Comparison of ENCODE assay signal across 10 mouse cellular contexts in the genomic region with DNA sequence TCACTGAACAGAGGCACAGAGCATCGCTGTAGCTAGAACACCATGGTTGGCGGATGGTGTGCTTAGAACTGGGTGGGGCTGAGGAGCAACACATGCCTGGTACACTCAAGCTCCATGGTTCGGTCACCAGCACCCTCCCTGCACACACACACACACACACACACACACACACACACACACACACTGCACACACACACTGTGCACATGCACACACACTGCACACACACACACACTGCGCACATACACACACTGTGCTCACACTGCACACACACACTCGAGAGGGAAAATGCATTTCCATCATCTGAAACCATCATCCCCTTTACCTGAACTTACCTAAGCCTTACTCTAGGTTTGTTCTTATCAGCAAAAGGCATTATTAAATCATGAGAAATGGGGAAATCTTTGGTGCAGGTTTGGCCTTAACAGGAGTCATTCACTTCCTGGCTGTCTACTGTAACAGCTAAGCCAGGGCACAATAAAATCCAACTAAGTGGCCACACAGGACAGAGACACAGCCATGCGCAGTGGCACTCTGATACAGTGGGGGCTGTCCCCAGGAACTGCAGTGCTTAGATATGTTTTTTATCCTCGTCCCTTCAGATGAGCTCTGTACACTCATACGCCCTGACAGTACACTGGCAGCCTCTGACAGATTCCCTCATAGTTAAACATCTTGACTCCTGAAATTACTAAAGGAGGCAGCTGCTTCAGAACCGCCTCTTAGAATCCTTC. TPM values are rescaled to one million over a fixed set of nuclear protein-coding genes. Genes with fewer than 3 reads are reported as not detected.
DNase-seq lines count a peak whose midpoint lies in the region; ATAC-seq and TF ChIP-seq lines count a peak whose summit lies in the region.
"Had no signal": no experiment of that assay in that cellular context is flagged by ENCODE, and none has a peak within 500 bp of the region (broad histone marks: within the 10 kb centered on the region; RNA-seq: fewer than 3 reads in every experiment).

No protein-coding gene starts in this region.

- H3K9ac ChIP-seq in heart, adult 2 months (ENCODE audit: low read depth, low read length), result no peak overlapping the region
- H3K9ac ChIP-seq in lung, embryonic 14.5 days, result no peak overlapping the region
- H3K9ac ChIP-seq in intestine, embryonic 16.5 days (ENCODE audit: low read depth, low read length), result 0 out of 2 replicates have a peak overlapping the region, but pooled peaks have one; percentile 38
- no peak overlapping the region for H3K9ac ChIP-seq in stomach, embryonic 15.5 days

- H3K4me2 ChIP-seq in lung, embryonic 14.5 days, result no peak overlapping the region
- no peak overlapping the region for H3K4me2 ChIP-seq in intestine, embryonic 16.5 days (ENCODE audit: low read depth, low read length)
- H3K4me2 ChIP-seq in stomach, embryonic 15.5 days, result no peak overlapping the region

- 0 out of 2 replicates have a peak, but pooled peaks have one; percentile 31 for ATAC-seq in lung, embryonic 14.5 days (ENCODE audit: insufficient read depth)
- 0 out of 2 replicates have a peak, but pooled peaks have one; percentile 16 for ATAC-seq in intestine, embryonic 16.5 days
- ATAC-seq in stomach, embryonic 15.5 days (ENCODE audit: insufficient read depth, low FRiP score, low read depth), result no peak

- no peak for TF ChIP-seq POLR2A in heart, adult 2 months (IDR thresholded peaks at IDR 0.05; ENCODE audit: insufficient read depth, low read depth, low read length)
- no peak for TF ChIP-seq POLR2A in lung, adult 2 months (IDR thresholded peaks at IDR 0.05; ENCODE audit: borderline replicate concordance, extremely low read depth, low read depth, low read length)

- H3K79me2 ChIP-seq in heart, adult 2 months (replicated peaks; ENCODE audit: control insufficient read depth, insufficient read depth, low read length), result 0 out of 2 replicates have a peak, but pooled peaks cover 1% of the 10 kb centered on the region

- H3K36me3 ChIP-seq in heart, adult 2 months (ENCODE audit: control insufficient read depth, insufficient read depth, low read length), result peaks cover 38% of the 10 kb centered on the region
- H3K36me3 ChIP-seq in lung, embryonic 14.5 days (ENCODE audit: insufficient read depth), result peaks cover 4% of the 10 kb centered on the region; the same call in 1 of the 2 replicates
- no peaks in the 10 kb centered on the region for H3K36me3 ChIP-seq in intestine, embryonic 16.5 days (ENCODE audit: control insufficient read depth, insufficient read depth, low read length)
- no peaks in the 10 kb centered on the region for H3K36me3 ChIP-seq in stomach, embryonic 15.5 days

- 53% methylated on average over 9 of the region's 9 CpGs for WGBS in heart, adult 2 months
- WGBS in lung, embryonic 14.5 days, result 65% methylated on average over 9 of the region's 9 CpGs
- WGBS in lung, adult 2 months, result 59% methylated on average over 9 of the region's 9 CpGs
- WGBS in intestine, embryonic 16.5 days, result 60% methylated on average over 9 of the region's 9 CpGs
- WGBS in stomach, embryonic 15.5 days, result 58% methylated on average over 9 of the region's 9 CpGs

- peak overlapping the region; percentile 66 for H3K27ac ChIP-seq in heart, adult 2 months
- peak overlapping the region; percentile 77; the same call in 1 of the 2 replicates for H3K27ac ChIP-seq in lung, embryonic 14.5 days (ENCODE audit: low read depth)
- H3K27ac ChIP-seq in intestine, embryonic 16.5 days (ENCODE audit: low read length), result peak overlapping the region; percentile 68
- H3K27ac ChIP-seq in stomach, embryonic 15.5 days, result peak overlapping the region; percentile 62

- no peak for TF ChIP-seq CTCF in heart, adult 2 months (IDR thresholded peaks at IDR 0.05)
- TF ChIP-seq CTCF in lung, embryonic 14.5 days (IDR thresholded peaks at IDR 0.05; ENCODE audit: low read depth), result no peak
- TF ChIP-seq CTCF in lung, adult 2 months (IDR thresholded peaks at IDR 0.05; ENCODE audit: insufficient read depth, low read length), result no peak

- intact Hi-C loops in heart, adult 2 months (cut with DNase I), result loop anchor here (2.0 kb wide), 1 partner anchor 15 kb away; no protein-coding TSS in a partner anchor

- no peak for TF ChIP-seq EP300 in heart, adult 2 months (IDR thresholded peaks at IDR 0.05; ENCODE audit: insufficient read depth, low read depth, low read length)

- no peaks in the 10 kb centered on the region for H3K27me3 ChIP-seq in heart, adult 2 months (ENCODE audit: control insufficient read depth, insufficient read depth, low read length)
- no peaks in the 10 kb centered on the region for H3K27me3 ChIP-seq in lung, embryonic 14.5 days (ENCODE audit: insufficient read depth, low read length)
- no peaks in the 10 kb centered on the region for H3K27me3 ChIP-seq in intestine, embryonic 16.5 days (replicated peaks; ENCODE audit: control insufficient read depth, insufficient read depth, low read length)
- H3K27me3 ChIP-seq in stomach, embryonic 15.5 days (replicated peaks), result no peaks in the 10 kb centered on the region

- H3K4me1 ChIP-seq in heart, adult 2 months (ENCODE audit: control insufficient read depth, insufficient read depth, low read length), result peaks cover 37% of the 10 kb centered on the region
- peaks cover 26% of the 10 kb centered on the region for H3K4me1 ChIP-seq in lung, embryonic 14.5 days (ENCODE audit: insufficient read depth)
- H3K4me1 ChIP-seq in lung, adult 2 months (ENCODE audit: control insufficient read depth, insufficient read depth, low read length), result peaks cover 16% of the 10 kb centered on the region
- peaks cover 24% of the 10 kb centered on the region for H3K4me1 ChIP-seq in intestine, embryonic 16.5 days (ENCODE audit: control insufficient read depth, insufficient read depth, low read length)
- peaks cover 14% of the 10 kb centered on the region for H3K4me1 ChIP-seq in stomach, embryonic 15.5 days

- no peaks in the 10 kb centered on the region for H3K9me3 ChIP-seq in lung, embryonic 14.5 days (ENCODE audit: low read depth, low read length)
- no peaks in the 10 kb centered on the region for H3K9me3 ChIP-seq in intestine, embryonic 16.5 days (ENCODE audit: control insufficient read depth, low read length)
- no peaks in the 10 kb centered on the region for H3K9me3 ChIP-seq in stomach, embryonic 15.5 days

- no peak overlapping the region for H3K4me3 ChIP-seq in heart, adult 2 months
- no peak overlapping the region for H3K4me3 ChIP-seq in lung, embryonic 14.5 days (ENCODE audit: low read depth, low read length)
- H3K4me3 ChIP-seq in lung, adult 2 months (replicated peaks; ENCODE audit: extremely low read depth, low read depth, low read length), result no peak overlapping the region
- no peak overlapping the region for H3K4me3 ChIP-seq in intestine, embryonic 16.5 days (ENCODE audit: low read length)
- H3K4me3 ChIP-seq in stomach, embryonic 15.5 days (replicated peaks), result no peak overlapping the region

- DNase-seq in heart, adult 2 months, result no peak
- no peak for DNase-seq in heart, adult 8-10 months (ENCODE audit: low spot score)
- no peak for DNase-seq in lung, embryonic 14.5 days
- no peak for DNase-seq in lung, adult 2 months
- DNase-seq in embryo, embryonic 9.5 days (ENCODE audit: extremely low spot score), result no peak
- DNase-seq in right cerebral cortex, postnatal 10 days (ENCODE audit: low spot score in 2 of 2), result no peak
- DNase-seq: adrenal gland, postnatal 25 days; cerebellum, postnatal 25 days had no signal

RNA-seq across cellular contexts. Expression of gene Col4a1, which starts 49.1 kb away (rescaled TPM):
- 100 to 1,000 TPM; 221 to 311 TPM for total RNA-seq in heart, adult 2 months (2021)
- polyA plus RNA-seq in heart, adult 2 months (2012; rRNA removed), result 258 and 384 TPM in 2 replicates
- 100 to 1,000 TPM; 136 to 221 (median 183) TPM for total RNA-seq in heart, adult 8-10 months (2022)
- polyA plus RNA-seq in lung, embryonic 14.5 days (2014; fragmentation: Nextera tagmentation; extraction: Ambion mirVana), result 372 and 389 TPM in 2 replicates
- polyA plus RNA-seq in lung, adult 2 months (2012; rRNA removed), result 556 and 580 TPM in 2 replicates
- polyA plus RNA-seq in intestine, embryonic 16.5 days (2015; fragmentation: Nextera tagmentation; extraction: Ambion mirVana), result 136 and 172 TPM in 2 replicates
- polyA plus RNA-seq in stomach, embryonic 15.5 days (2015; fragmentation: Nextera tagmentation; extraction: Ambion mirVana), result 191 and 208 TPM in 2 replicates

RNA-seq across cellular contexts. Expression of gene Col4a2, which starts 49.1 kb away (rescaled TPM):
- 100 to 1,000 TPM; 139 to 172 TPM for total RNA-seq in heart, adult 2 months (2021)
- 104 and 139 TPM in 2 replicates for polyA plus RNA-seq in heart, adult 2 months (2012; rRNA removed)
- 100 to 1,000 TPM in 3 of 4 experiments, 10 to 100 TPM in 1; 93.1 to 141 (median 113) TPM for total RNA-seq in heart, adult 8-10 months (2022)
- 103 and 111 TPM in 2 replicates for polyA plus RNA-seq in lung, embryonic 14.5 days (2014; fragmentation: Nextera tagmentation; extraction: Ambion mirVana)
- 219 and 237 TPM in 2 replicates for polyA plus RNA-seq in lung, adult 2 months (2012; rRNA removed)
- 39.1 and 50.2 TPM in 2 replicates for polyA plus RNA-seq in intestine, embryonic 16.5 days (2015; fragmentation: Nextera tagmentation; extraction: Ambion mirVana)
- 72.1 and 81.2 TPM in 2 replicates for polyA plus RNA-seq in stomach, embryonic 15.5 days (2015; fragmentation: Nextera tagmentation; extraction: Ambion mirVana)
